Mouse (Mus musculus) midbrain, embryonic 15.5 days (tissue): ENCODE data around the gene Tex13c3. TPM values are rescaled to one million over a fixed set of nuclear protein-coding genes. Genes with fewer than 3 reads are reported as not detected.
"Not testable (repeated sequence)": the region's sequence is repeated elsewhere in the genome, so short reads cannot be mapped to it uniquely, and the experiment has no call there.

ENCODE experiments used
- ATAC-seq: fragments of 200-750 bp; cut with Nextera tagmentation; replicated peaks from 2 replicates; pipeline ENCODE4 v1.8.0; 2017; ENCODE audit warnings: moderate TSS enrichment
- H3K27ac ChIP-seq: fragments of 300-500 bp; sonication (generic); 2 replicates; pipeline ENCODE4 v1.5.1; 2015; ENCODE audit warnings: mild to moderate bottlenecking, inconsistent platforms
- H3K27me3 ChIP-seq: fragments of 300-500 bp; sonication (generic); replicated peaks from 2 replicates; pipeline ENCODE4 v1.6.1; 2015; ENCODE audit warnings: inconsistent platforms
- H3K36me3 ChIP-seq: fragments of 300-500 bp; sonication (generic); replicated peaks from 2 replicates; pipeline ENCODE4 v1.6.1; 2015; ENCODE audit warnings: inconsistent platforms
- H3K4me1 ChIP-seq: fragments of 300-500 bp; sonication (generic); 2 replicates; pipeline ENCODE4 v1.6.1; 2015; ENCODE audit warnings: inconsistent platforms
- H3K4me2 ChIP-seq: fragments of 300-500 bp; sonication (generic); 2 replicates; pipeline ENCODE4 v1.6.1; 2015; ENCODE audit warnings: inconsistent platforms, mild to moderate bottlenecking, moderate library complexity
- H3K4me3 ChIP-seq: fragments of 300-500 bp; sonication (generic); 2 replicates; pipeline ENCODE4 v1.5.1; 2015; ENCODE audit warnings: mild to moderate bottlenecking, inconsistent platforms
- H3K9ac ChIP-seq: fragments of 300-500 bp; sonication (generic); 2 replicates; pipeline ENCODE4 v1.6.1; 2015; ENCODE audit warnings: mild to moderate bottlenecking, inconsistent platforms
- H3K9me3 ChIP-seq: fragments of 300-500 bp; sonication (generic); 2 replicates; pipeline ENCODE4 v1.6.1; 2016; ENCODE audit warnings: inconsistent platforms
- WGBS: fragments of 180-500 bp; shearing (Covaris S2); methylation state at CpG from one replicate; pipeline ENCODE4 v1.1.7; 2015; ENCODE audit warnings: mixed read lengths; 5-methylcytosine and 5-hydroxymethylcytosine counted together
- polyA plus RNA-seq: library from polyadenylated mRNA; unstranded; fragments of >200 nt; fragmentation: Nextera tagmentation; extraction: Ambion mirVana; gene quantifications from 2 replicates; pipeline ENCODE4 v1.2.1, GENCODE M21; 2015

Gene Tex13c3
- polyA plus RNA-seq = not detected in 2 replicates

- WGBS = 91% methylated on average over 5 of the region's 5 CpGs
- H3K36me3 ChIP-seq, H3K4me3 ChIP-seq, H3K27ac ChIP-seq, H3K9ac ChIP-seq, ATAC-seq, H3K9me3 ChIP-seq, H3K27me3 ChIP-seq, H3K4me2 ChIP-seq, H3K4me1 ChIP-seq: not testable (repeated sequence)
Observed at GRCm38 (mm10) chrX:19481219-19481618, at the start of gene Tex13c3. Tex13c3 (minus strand) TSS chrX:19481319.

- H3K4me2 ChIP-seq = no peak overlapping the region
- no peak overlapping the region for H3K4me3 ChIP-seq
- H3K9ac ChIP-seq = no peak overlapping the region
- 88% methylated on average over 4 of the region's 4 CpGs for WGBS
- H3K27ac ChIP-seq = no peak overlapping the region
- no peaks in the 10 kb centered on the region for H3K9me3 ChIP-seq
- H3K27me3 ChIP-seq = no peaks in the 10 kb centered on the region
- H3K4me1 ChIP-seq = no peaks in the 10 kb centered on the region
- H3K36me3 ChIP-seq = no peaks in the 10 kb centered on the region
- ATAC-seq = no peak
Observed at GRCm38 (mm10) chrX:19489731-19490130, 8.6 kb upstream of the Tex13c3 start.
